Mouse (Mus musculus) brain, embryonic 14.5 days (tissue): ENCODE measurements at regions not wholly inside any gene's neighbourhood (a gene's known extent, or its start where the extent isn't known, plus 50 kb on each side); places are given as distances from the start of the nearest gene placed in this dataset.

ENCODE experiments used
- DNase-seq: peaks from one replicate; pipeline ENCODE4 v3.0.0-alpha.2; 2011; ENCODE audit warnings: low read depth
- CTCF ChIP-seq: fragments of 200-500 bp; IDR thresholded peaks from 2 replicates; pipeline ENCODE4 v1.5.1; 2012; ENCODE audit warnings: inconsistent platforms, mild to moderate bottlenecking, moderate library complexity, borderline replicate concordance; ENCODE audit not compliant: insufficient read depth, insufficient read length; ENCODE audit errors: extremely low read depth
- POLR2A ChIP-seq: fragments of 200-500 bp; IDR thresholded peaks from 2 replicates; pipeline ENCODE4 v1.6.1; 2012; ENCODE audit warnings: mild to moderate bottlenecking, inconsistent platforms, borderline replicate concordance; ENCODE audit not compliant: poor library complexity, insufficient read depth, insufficient read length, severe bottlenecking; ENCODE audit errors: extremely low read depth

GRCm38 (mm10) chr15:20207199-20207598 is 241.9 kb upstream of the Cdh12 start:
- no peak for DNase-seq

DNA sequence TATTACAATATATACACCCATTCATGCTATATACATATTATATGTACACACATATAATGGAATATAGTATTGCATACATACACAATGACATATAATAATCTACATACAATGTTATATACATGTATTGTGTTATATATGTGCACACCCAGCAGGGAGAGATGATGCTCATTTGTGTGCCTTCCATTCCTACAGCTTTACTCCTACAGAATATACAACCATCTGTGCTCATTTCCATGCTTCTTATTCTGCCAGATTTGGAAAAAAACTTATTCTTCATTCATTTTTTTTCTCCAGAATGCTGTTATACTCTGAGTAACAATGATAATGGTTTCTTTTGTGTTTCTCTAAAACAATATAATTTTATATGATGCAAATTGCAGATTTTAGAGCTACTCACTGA is 227.0 kb upstream of the Cdh12 start:
- no peak for DNase-seq
- TF ChIP-seq POLR2A (no peak), CTCF (no peak)

More at GRCm38 (mm10) chr15:20207199-20207598, 241.9 kb upstream of the Cdh12 start:
- TF ChIP-seq CTCF: no peak
- no peak for TF ChIP-seq POLR2A

DNA sequence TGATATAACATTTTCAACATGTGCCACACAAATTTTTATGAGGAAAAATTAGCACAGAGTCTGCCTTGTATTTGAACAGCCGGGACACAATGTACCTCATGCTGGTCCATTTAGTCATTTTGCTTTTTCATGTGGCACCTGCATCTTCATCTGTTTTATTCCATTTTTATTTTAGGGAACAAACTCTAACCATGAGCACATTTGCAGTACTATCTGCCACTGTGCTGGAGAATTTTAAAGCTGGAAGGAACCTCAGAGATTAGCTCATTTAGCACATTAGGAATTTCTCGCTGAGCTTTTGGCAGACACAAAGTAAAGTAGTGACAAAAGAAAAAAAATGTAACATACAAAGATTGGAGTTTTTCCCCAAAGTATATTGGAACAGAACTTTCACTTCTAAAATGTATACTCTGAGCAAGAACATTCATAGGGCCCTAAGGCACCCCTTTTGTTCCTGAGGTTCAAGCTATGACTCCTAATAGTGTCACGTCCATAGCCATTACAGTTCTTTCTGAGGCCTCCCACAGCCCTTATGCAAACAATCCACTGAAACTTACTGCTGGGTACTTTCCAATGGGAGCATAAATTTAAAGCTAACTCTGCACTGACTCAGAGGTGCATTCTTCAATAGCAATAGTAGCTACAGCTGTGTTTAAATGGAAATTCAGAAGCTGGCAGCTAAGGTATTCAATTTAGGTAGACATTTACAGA is 225.6 kb upstream of the Cdh12 start:
- no peak for TF ChIP-seq POLR2A
- no peak for TF ChIP-seq CTCF
- no peak for DNase-seq

- TF ChIP-seq CTCF: no peak
- TF ChIP-seq POLR2A: no peak
- DNase-seq: no peak
Measured at GRCm38 (mm10) chr15:20223982-20224339, 225.1 kb upstream of the Cdh12 start.

DNA sequence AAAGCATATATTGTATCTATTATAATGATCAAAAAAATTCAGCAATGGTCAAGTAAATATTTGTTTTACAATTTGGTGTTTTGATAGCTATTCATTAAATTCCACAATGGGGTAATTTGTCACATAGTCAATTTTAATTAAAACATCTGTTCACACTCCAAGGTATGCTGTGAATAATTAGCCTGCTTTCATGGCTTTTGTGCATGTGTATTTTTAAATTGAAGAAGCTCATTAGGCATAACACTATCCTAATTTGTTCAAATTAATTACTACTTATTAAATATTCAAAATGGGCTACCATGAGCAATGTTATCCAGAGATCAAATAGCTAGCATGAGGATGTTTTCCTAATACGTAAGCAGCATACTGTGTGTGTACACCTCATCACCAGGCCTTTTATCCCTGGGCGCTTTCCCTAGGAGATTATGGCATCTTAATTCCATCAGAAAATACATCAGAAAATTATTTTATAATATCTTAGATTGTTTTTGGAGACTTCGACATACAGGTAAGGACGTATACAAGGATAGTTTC is 183.6 kb upstream of the Cdh12 start:
- peak; percentile 34 for DNase-seq
- TF ChIP-seq CTCF (no peak), POLR2A (no peak)

GRCm38 (mm10) chr15:20313917-20314316 is 135.1 kb upstream of the Cdh12 start:
- no peak for DNase-seq
- TF ChIP-seq CTCF: no peak
- no peak for TF ChIP-seq POLR2A

GRCm38 (mm10) chr15:20323579-20323978 is 125.5 kb upstream of the Cdh12 start:
- TF ChIP-seq CTCF: no peak
- no peak for DNase-seq
